Mouse (Mus musculus): ENCODE measurements at regions not wholly inside any gene's neighbourhood (a gene's known extent, or its start where the extent isn't known, plus 50 kb on each side); places are given as distances from the start of the nearest gene placed in this dataset.

- ATAC-seq (ENCODE audit: poor library complexity, severe bottlenecking): no peak
Observed at GRCm38 (mm10) chr15:68384571-68385335, 1884.0 kb upstream of the Lrrc6 start.

- ATAC-seq (ENCODE audit: poor library complexity, severe bottlenecking): no peak
Observed at GRCm38 (mm10) chr15:68375166-68375565, 1874.5 kb upstream of the Lrrc6 start.

- ATAC-seq (ENCODE audit: poor library complexity, severe bottlenecking): no peak
Observed at GRCm38 (mm10) chr15:68366816-68367215, 1866.1 kb upstream of the Lrrc6 start.

DNA sequence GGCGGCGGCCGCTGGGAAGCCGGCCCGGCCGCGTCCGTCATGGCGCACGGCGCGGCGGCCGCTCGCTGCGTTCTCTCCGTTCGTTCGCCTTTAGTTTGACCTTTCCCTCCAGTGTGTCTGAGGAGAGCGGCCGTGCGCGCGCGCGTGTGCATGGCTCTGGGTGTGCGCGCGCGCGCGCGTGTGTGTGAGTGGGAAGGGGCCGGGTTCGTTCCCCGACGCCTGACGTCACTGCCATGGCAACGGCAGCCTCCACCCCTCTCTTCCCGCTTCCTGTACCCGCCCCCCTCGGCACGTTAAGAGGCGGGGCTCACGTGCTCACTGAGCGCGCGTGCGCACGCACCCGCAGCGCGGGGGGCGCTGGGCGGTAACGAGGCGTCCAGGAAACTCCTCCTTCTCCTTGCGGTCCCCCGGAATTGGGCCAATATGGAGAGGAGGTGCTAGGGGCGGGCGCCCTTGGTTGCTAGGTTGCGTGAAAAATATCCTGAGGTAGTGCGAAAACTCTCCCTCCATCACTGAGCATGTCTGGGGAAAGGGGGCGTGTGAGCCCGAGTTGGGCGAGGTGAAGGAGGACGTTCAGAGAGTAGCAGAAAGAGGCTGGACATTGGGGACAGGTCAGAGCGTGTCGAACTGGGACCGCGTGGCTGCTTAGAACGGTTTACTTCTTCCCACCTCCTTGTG, 1862.5 kb upstream of the Lrrc6 start:
- ATAC-seq (ENCODE audit: poor library complexity, severe bottlenecking): peak; percentile 88

- peak; percentile 28 for ATAC-seq (ENCODE audit: poor library complexity, severe bottlenecking)
Observed at GRCm38 (mm10) chr15:68362081-68363057, 1861.7 kb upstream of the Lrrc6 start.

DNA sequence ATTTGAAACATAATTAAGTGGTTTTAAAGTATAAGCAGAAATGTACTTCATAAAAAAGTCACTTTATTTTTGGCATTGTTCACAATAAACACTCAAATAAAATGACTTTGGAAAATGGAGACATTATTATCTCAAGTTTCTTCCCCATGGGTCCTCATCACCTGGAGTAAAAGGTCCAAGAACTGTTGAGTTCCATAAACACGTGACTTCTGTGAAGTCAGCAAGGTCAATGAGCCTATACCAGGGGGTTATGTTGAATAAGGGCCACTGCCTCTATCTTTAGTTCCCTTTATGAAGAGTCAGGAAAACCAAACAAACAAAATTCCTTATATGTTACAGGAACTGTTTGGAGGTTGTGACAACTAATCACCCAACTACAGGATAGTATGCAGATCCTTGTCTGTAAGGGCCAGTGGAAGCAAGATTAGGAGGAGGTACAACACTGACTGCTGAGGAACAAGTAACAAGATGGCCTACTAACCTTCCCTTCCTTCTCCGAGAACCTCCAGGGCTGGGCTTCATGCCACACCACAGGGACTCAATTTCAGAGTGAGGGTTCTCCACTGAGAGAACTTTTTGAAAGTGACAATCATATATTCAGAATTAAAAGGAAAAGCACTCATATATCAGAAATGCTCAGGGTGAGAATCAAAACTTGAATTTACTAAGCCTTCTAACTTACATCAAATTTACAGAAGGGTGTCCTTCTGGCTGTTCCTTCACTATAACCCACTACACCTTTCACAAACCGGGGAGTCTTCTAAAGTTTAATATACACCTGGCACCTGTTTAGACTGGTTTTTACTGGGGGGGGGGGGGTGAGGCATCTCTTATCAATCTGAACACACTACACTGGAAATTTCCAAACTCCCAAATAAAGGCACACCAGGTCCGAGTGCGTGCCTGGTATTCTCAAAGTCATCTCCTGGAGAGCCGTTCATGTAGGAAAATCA, 1860.5 kb upstream of the Lrrc6 start:
- ATAC-seq (ENCODE audit: poor library complexity, severe bottlenecking): no peak

DNA sequence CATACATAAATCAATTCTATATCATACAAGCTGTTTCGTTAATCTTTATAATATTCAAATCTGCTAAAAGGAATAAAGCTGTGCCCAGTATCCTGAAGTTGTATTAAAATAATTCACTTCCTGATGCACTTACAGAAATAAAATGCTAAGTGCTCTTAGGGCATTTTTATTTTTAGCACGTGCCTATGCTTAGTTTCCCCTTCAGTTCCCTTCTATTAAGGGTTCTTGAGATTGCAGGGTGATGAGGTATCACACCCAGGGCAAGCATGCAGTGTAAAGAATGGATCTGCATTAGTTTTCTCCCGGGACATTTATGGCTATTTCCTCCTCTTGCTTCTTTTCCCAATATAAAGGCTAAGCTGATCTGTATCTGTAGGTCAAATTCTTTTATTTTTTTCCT, 1858.8 kb upstream of the Lrrc6 start:
- ATAC-seq (ENCODE audit: poor library complexity, severe bottlenecking): no peak

- ATAC-seq (ENCODE audit: poor library complexity, severe bottlenecking): no peak
Observed at GRCm38 (mm10) chr15:68355957-68356356, 1855.2 kb upstream of the Lrrc6 start.

- no peak for ATAC-seq (ENCODE audit: poor library complexity, severe bottlenecking)
Observed at GRCm38 (mm10) chr15:68344652-68345051, 1843.9 kb upstream of the Lrrc6 start.

DNA sequence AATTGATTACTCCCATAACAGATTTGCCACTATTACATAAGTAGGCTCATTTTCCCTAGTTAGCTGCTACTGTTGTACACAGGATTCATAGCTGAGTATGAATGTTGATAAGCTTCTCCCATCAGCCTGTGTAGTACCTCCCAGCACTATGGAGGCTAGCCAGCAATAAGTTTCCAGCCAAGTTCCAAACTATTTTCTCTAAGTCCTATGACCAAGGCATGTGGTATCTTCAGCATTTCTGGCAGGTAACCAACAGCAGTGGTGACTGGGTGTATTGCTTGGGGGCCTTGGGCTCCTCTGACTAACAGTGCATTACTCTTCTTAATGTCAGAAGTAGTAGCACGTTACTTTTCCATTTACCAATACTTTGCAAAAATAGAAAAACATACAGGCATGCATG, 1841.8 kb upstream of the Lrrc6 start:
- no peak for ATAC-seq (ENCODE audit: poor library complexity, severe bottlenecking)

- no peak for ATAC-seq (ENCODE audit: poor library complexity, severe bottlenecking)
Observed at GRCm38 (mm10) chr15:68341056-68341455, 1840.3 kb upstream of the Lrrc6 start.

DNA sequence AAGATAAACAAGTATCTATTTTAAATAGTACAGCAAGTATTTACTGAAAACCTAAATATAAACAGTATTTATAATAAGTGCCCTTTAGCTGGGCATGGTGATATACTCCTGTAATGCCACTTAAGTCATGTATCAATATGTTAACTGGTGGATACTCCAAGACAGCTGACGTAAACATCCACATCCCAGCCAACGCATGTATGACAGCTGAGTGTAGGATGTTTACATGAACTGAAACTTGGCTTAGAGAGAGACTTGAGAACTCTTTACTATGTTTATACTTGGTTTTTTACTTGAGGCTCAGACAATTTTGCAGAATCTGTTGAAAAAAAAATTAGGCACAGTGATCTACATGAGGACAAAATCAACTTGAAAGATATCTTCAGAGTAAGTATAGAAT, 1836.6 kb upstream of the Lrrc6 start:
- no peak for ATAC-seq (ENCODE audit: poor library complexity, severe bottlenecking)

- no peak for ATAC-seq (ENCODE audit: poor library complexity, severe bottlenecking)
Observed at GRCm38 (mm10) chr15:68335837-68336236, 1835.1 kb upstream of the Lrrc6 start.

DNA sequence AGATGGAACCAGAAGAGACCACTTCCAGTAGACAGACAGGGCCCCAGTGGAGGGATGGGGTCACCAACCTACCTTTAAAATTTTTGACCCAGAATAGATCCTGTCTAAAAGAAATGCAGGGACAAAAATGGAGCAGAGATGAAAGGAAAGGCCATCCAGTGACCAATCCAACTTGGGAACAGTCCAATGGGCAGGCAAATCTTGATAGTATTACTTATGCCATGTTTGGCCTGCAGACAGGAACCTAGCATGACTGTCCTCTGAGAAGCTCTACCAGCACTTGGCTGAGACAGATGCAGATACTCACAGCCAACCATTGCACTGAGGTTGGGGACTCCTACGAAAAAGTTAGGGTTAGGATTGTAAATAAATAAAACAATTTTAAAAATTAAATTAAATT, 1815.4 kb upstream of the Lrrc6 start:
- no peak for ATAC-seq (ENCODE audit: poor library complexity, severe bottlenecking)

Measured in megakaryocyte, adult 5-6 weeks (primary cell).